In genomic region chr3:27766421-27766820, GRCm38 (mm10) we compare ENCODE assay signal across 7 mouse cellular contexts. TPM values are rescaled to one million over a fixed set of nuclear protein-coding genes. Genes with fewer than 3 reads are reported as not detected.
DNase-seq lines count a peak whose midpoint lies in the region; ATAC-seq and TF ChIP-seq lines count a peak whose summit lies in the region.

No protein-coding gene starts in this region.

- no peaks in the 10 kb centered on the region for H3K36me3 ChIP-seq in embryonic facial prominence, embryonic 14.5 days (ENCODE audit: control insufficient read depth, insufficient read depth, low read length)
- no peaks in the 10 kb centered on the region for H3K36me3 ChIP-seq in hindbrain, embryonic 13.5 days
- no peaks in the 10 kb centered on the region for H3K36me3 ChIP-seq in midbrain, postnatal 0 days (ENCODE audit: insufficient read depth, low read length)

- no peak overlapping the region for H3K9ac ChIP-seq in embryonic facial prominence, embryonic 14.5 days (ENCODE audit: low read depth, low read length)
- H3K9ac ChIP-seq in hindbrain, embryonic 13.5 days, result no peak overlapping the region
- no peak overlapping the region for H3K9ac ChIP-seq in midbrain, postnatal 0 days (replicated peaks; ENCODE audit: low read length, poor library complexity, severe bottlenecking)

- no peak for ATAC-seq in embryonic facial prominence, embryonic 14.5 days (ENCODE audit: low read depth)
- peak; percentile 84 for ATAC-seq in hindbrain, embryonic 13.5 days (ENCODE audit: low FRiP score)
- ATAC-seq in midbrain, postnatal 0 days (ENCODE audit: low FRiP score), result no peak

- intact Hi-C loops in left cerebral cortex, postnatal 4 days (cut with DNase I), result no loop called here

- H3K27me3 ChIP-seq in embryonic facial prominence, embryonic 14.5 days (replicated peaks; ENCODE audit: control insufficient read depth, insufficient read depth, low read length), result no peaks in the 10 kb centered on the region
- H3K27me3 ChIP-seq in hindbrain, embryonic 13.5 days, result no peaks in the 10 kb centered on the region
- no peaks in the 10 kb centered on the region for H3K27me3 ChIP-seq in midbrain, postnatal 0 days (ENCODE audit: insufficient read depth, low read length)

- peak overlapping the region; percentile 53; the same call in 1 of the 2 replicates for H3K27ac ChIP-seq in embryonic facial prominence, embryonic 14.5 days (replicated peaks; ENCODE audit: low read depth, low read length)
- peak overlapping the region; percentile 32; the same call in 1 of the 2 replicates for H3K27ac ChIP-seq in hindbrain, embryonic 13.5 days
- H3K27ac ChIP-seq in midbrain, postnatal 0 days (ENCODE audit: low read depth, low read length), result no peak overlapping the region

- no peak for TF ChIP-seq CTCF in midbrain, postnatal 0 days (IDR thresholded peaks at IDR 0.05)

- DNase-seq in left cerebral cortex, postnatal 4 days, result peak; percentile 17
- DNase-seq in left cerebral cortex, adult 18-20 months (ENCODE audit: low spot score in 2 of 2), result no peak
- DNase-seq in embryonic facial prominence, embryonic 14.5 days (ENCODE audit: low spot score), result no peak
- DNase-seq in midbrain, postnatal 0 days (ENCODE audit: low spot score), result peak; percentile 61
- no peak for DNase-seq in retina, embryonic 14.5 days (ENCODE audit: low spot score)
- DNase-seq in kidney, adult 8-10 months, result no peak

- WGBS in embryonic facial prominence, embryonic 14.5 days, result 63% methylated on average over 6 of the region's 6 CpGs
- 23% methylated on average over 6 of the region's 6 CpGs for WGBS in hindbrain, embryonic 13.5 days
- WGBS in midbrain, postnatal 0 days, result 41% methylated on average over 6 of the region's 6 CpGs

- H3K4me3 ChIP-seq in embryonic facial prominence, embryonic 14.5 days (ENCODE audit: low read depth, low read length), result no peak overlapping the region
- H3K4me3 ChIP-seq in hindbrain, embryonic 13.5 days, result no peak overlapping the region
- no peak overlapping the region for H3K4me3 ChIP-seq in midbrain, postnatal 0 days (ENCODE audit: low read depth, low read length)

- peaks cover 5% of the 10 kb centered on the region; the same call in 1 of the 2 replicates for H3K4me1 ChIP-seq in embryonic facial prominence, embryonic 14.5 days (ENCODE audit: control insufficient read depth, insufficient read depth, low read length)
- H3K4me1 ChIP-seq in hindbrain, embryonic 13.5 days (replicated peaks), result no peaks in the 10 kb centered on the region; the same call in 1 of the 2 replicates
- H3K4me1 ChIP-seq in midbrain, postnatal 0 days (ENCODE audit: insufficient read depth, low read length), result no peaks in the 10 kb centered on the region

- no peak overlapping the region for H3K4me2 ChIP-seq in embryonic facial prominence, embryonic 14.5 days (ENCODE audit: low read depth, low read length)
- no peak overlapping the region for H3K4me2 ChIP-seq in hindbrain, embryonic 13.5 days
- no peak overlapping the region for H3K4me2 ChIP-seq in midbrain, postnatal 0 days (ENCODE audit: low read depth, low read length, poor library complexity, severe bottlenecking)

- no peaks in the 10 kb centered on the region for H3K9me3 ChIP-seq in embryonic facial prominence, embryonic 14.5 days (ENCODE audit: control insufficient read depth, low read length)
- H3K9me3 ChIP-seq in hindbrain, embryonic 13.5 days, result no peaks in the 10 kb centered on the region
- no peaks in the 10 kb centered on the region for H3K9me3 ChIP-seq in midbrain, postnatal 0 days (ENCODE audit: low read length)

RNA-seq across cellular contexts. Expression of gene Fndc3b, which starts 55.3 kb away (rescaled TPM):
- 10 to 100 TPM; 25.9 to 26.4 TPM for total RNA-seq in left cerebral cortex, postnatal 4 days (2021)
- 10 to 100 TPM; 24.0 TPM for total RNA-seq in left cerebral cortex, adult 18-20 months (2021)
- polyA plus RNA-seq in embryonic facial prominence, embryonic 14.5 days (2014; fragmentation: Nextera tagmentation; extraction: Ambion mirVana), result 43.2 and 44.3 TPM in 2 replicates
- 9.5 and 10.9 TPM in 2 replicates for polyA plus RNA-seq in hindbrain, embryonic 13.5 days (2015; fragmentation: Nextera tagmentation; extraction: Ambion mirVana)
- total RNA-seq in midbrain, postnatal 0 days (2014; rRNA removed), result 13.4 and 16.7 TPM in 2 replicates
- 5.1 and 7.6 TPM in 2 replicates for polyA plus RNA-seq in midbrain, postnatal 0 days (2015; fragmentation: Nextera tagmentation; extraction: Ambion mirVana)

Comparison
In these comparisons a context has a peak if more than half of its experiments do, and no peak if none do; other contexts are left out.
1. DNase-seq: peak in left cerebral cortex, postnatal 4 days (single experiment) and midbrain, postnatal 0 days (single experiment); none in left cerebral cortex, adult 18-20 months (0 of 2), embryonic facial prominence, embryonic 14.5 days (single experiment), retina, embryonic 14.5 days (single experiment) and kidney, adult 8-10 months (0 of 2).